Mouse (Mus musculus): ENCODE results near the gene 1600014C10Rik. TPM values are rescaled to one million over a fixed set of nuclear protein-coding genes. Genes with fewer than 3 reads are reported as not detected.

Gene 1600014C10Rik
- polyA plus RNA-seq, 1 experiment from 2014 or later: 25.0 TPM

- H3K27me3 ChIP-seq: no peaks in the 10 kb centered on the region
- ATAC-seq (no peak), DNase-seq (ENCODE audit: low read depth, low spot score) (no peak)
- CTCF ChIA-PET: interaction anchor here (0.9 to 1.0 kb wide), 2 partner anchors 9 to 10 kb away, joined by 3 read pairs; partner anchors contain the start of gene 1600014C10Rik
- TF ChIP-seq CTCF (IDR thresholded peaks at IDR 0.05): peak; percentile 54
- in situ Hi-C loops (cut with MboI; ENCODE audit: low pct_unique_long_range_greater_than_20kb): loop anchor here (5.0 kb wide), 1 partner anchor 71 kb away; no protein-coding TSS in a partner anchor
- POLR2A ChIA-PET: no interaction called here
Measured at GRCm38 (mm10) chr7:38191571-38191970, 8.6 kb downstream of the 1600014C10Rik start.

GRCm38 (mm10) chr7:38199907-38200605 lies 17.0 kb downstream of the 1600014C10Rik start:
- POLR2A ChIA-PET: interaction anchor here (1.4 to 1.5 kb wide), 2 partner anchors 15 to 17 kb away, joined by 4 to 7 read pairs; partner anchors contain the start of gene 1600014C10Rik
- ATAC-seq (no peak), DNase-seq (ENCODE audit: low read depth, low spot score) (no peak)
- CTCF ChIA-PET: interaction anchor here (1.1 to 5.0 kb wide), 12 partner anchors 12 to 70 kb away, joined by 3 to 76 read pairs (median 12); partner anchors contain the start of genes 1600014C10Rik and Plekhf1
- no peaks in the 10 kb centered on the region for H3K27me3 ChIP-seq
- in situ Hi-C loops (cut with MboI; ENCODE audit: low pct_unique_long_range_greater_than_20kb): no loop called here
- no peak for TF ChIP-seq CTCF (IDR thresholded peaks at IDR 0.05)

DNA sequence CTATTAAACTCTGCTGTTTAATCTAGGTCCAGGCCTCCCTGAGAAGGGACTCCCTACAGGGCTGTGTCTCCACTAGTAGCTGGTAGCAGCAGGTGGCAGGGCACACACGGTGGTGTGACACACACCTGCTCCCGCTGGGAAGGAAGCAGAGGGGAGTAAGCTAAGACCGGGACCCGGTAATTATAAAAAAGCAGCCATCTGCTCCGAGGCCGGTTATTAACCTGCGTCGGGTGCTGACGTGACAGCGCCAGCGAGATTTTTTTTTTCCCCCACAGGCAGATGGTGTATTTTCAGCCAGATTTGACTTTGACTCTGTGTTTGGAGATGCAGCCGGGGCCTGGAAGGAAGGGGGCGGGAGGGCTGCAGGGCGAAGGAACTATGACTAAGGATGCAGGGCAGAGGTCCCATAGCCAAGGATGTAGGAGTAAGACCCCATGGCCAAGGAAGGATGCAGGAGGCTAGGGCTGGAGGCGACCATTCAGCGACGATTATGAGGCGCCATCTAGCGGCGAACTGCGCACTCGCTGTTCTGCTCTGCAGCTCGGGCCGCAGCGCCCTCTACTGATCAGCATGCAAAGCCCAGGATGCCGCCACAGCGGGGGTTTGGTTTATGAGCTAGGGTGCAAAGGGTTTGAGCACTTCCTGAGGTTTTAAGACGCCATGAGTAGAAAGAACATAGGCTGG lies 17.7 kb downstream of the 1600014C10Rik start:
- peak; percentile 97 for ATAC-seq
- CTCF ChIA-PET: interaction anchor here (0.6 to 5.0 kb wide), 23 partner anchors 9 to 183 kb away, joined by 3 to 76 read pairs (median 8); partner anchors contain the start of genes 1600014C10Rik and Plekhf1

DNA sequence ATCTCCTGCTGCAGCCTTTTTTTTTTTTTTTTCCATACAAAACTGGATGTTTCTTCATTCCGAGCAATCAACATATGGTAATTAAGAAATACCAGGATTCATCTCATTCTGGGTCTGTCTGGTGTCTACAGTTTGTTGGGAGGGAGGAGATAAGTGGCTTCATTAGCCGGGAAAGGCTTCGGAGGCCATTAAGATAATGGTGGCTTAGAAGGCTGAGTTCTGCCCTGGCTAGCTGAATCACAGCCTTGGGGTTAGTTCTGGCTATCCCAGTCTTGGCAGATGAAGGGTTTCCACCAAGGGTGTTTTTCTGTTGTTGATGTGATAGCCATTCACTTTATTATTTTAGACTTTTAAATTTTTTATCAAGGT lies 18.3 kb downstream of the 1600014C10Rik start:
- in situ Hi-C loops (cut with MboI; ENCODE audit: low pct_unique_long_range_greater_than_20kb): no loop called here
- CTCF ChIA-PET: interaction anchor here (0.6 to 5.0 kb wide), 23 partner anchors 9 to 183 kb away, joined by 3 to 76 read pairs (median 8); partner anchors contain the start of genes 1600014C10Rik and Plekhf1
- H3K27me3 ChIP-seq: no peaks in the 10 kb centered on the region
- POLR2A ChIA-PET: interaction anchor here (0.6 to 1.5 kb wide), 3 partner anchors 16 to 266 kb away, joined by 3 to 7 read pairs (median 4); partner anchors contain the start of gene 1600014C10Rik
- ATAC-seq (no peak), DNase-seq (ENCODE audit: low read depth, low spot score) (no peak)
- no peak for TF ChIP-seq CTCF (IDR thresholded peaks at IDR 0.05)

More for the DNA sequence above, 17.7 kb downstream of the 1600014C10Rik start:
- no peak for DNase-seq (ENCODE audit: low read depth, low spot score)
- in situ Hi-C loops (cut with MboI; ENCODE audit: low pct_unique_long_range_greater_than_20kb): no loop called here
- H3K27me3 ChIP-seq: no peaks in the 10 kb centered on the region
- TF ChIP-seq CTCF (IDR thresholded peaks at IDR 0.05): peak; percentile 100
- POLR2A ChIA-PET: interaction anchor here (0.6 to 1.5 kb wide), 4 partner anchors 15 to 266 kb away, joined by 3 to 7 read pairs (median 4); partner anchors contain the start of gene 1600014C10Rik

DNA sequence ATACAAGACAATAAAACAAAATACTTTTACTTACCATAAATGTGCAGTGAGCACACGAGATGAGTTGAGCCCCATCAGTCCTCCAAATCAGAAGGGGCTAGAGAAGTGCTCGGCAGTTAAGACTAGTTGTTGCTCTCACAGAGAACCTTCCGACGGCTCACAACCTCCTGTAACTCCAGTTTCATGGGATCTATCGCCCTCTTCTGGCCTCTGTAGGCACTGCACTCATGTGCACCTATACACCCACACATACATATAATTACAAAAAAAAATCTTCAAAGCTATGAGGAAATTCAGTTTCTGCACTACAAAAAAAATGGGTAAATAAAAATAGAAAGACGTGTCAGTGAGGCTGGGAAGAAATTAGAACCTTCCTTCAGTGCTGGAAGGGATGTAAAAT lies 21.3 kb downstream of the 1600014C10Rik start:
- peak; percentile 59 for TF ChIP-seq CTCF (IDR thresholded peaks at IDR 0.05)
- in situ Hi-C loops (cut with MboI; ENCODE audit: low pct_unique_long_range_greater_than_20kb): no loop called here
- H3K27me3 ChIP-seq: no peaks in the 10 kb centered on the region
- ChIA-PET POLR2A (no interaction called here), CTCF (interaction anchor here (0.9 to 5.0 kb wide), 4 partner anchors 14 to 23 kb away, joined by 3 to 76 read pairs (median 4); partner anchors contain the start of gene 1600014C10Rik)
- DNase-seq (ENCODE audit: low read depth, low spot score): no peak
- ATAC-seq: no peak

GRCm38 (mm10) chr7:38205801-38206200 lies 22.8 kb downstream of the 1600014C10Rik start:
- ChIA-PET POLR2A (no interaction called here), CTCF (interaction anchor here (1.6 to 2.7 kb wide), 3 partner anchors 10 to 61 kb away, joined by 4 to 7 read pairs (median 5); no protein-coding TSS in a partner anchor)
- H3K27me3 ChIP-seq: no peaks in the 10 kb centered on the region
- TF ChIP-seq CTCF (IDR thresholded peaks at IDR 0.05): no peak
- in situ Hi-C loops (cut with MboI; ENCODE audit: low pct_unique_long_range_greater_than_20kb): no loop called here
- ATAC-seq (no peak), DNase-seq (ENCODE audit: low read depth, low spot score) (no peak)

DNA sequence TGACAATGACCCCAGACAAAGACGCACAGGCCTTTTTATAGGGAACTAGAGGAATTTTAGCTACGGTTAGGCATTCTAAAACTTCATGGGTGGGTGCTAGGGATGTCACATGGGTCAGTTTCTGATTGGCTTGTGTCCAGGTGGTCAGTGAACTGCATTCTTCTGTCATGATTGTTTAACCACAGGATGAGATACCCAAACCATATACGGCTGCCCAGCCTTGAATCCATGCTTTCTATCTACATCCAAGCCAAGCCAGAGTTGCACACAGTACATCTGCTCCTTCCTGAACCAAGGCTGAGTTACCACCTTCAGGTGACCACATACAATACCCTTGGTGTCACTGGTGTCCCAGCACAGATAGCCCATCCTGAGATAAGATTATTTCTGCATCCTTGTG lies 23.5 kb downstream of the 1600014C10Rik start:
- H3K27me3 ChIP-seq: no peaks in the 10 kb centered on the region
- peak; percentile 85 for ATAC-seq
- POLR2A ChIA-PET: no interaction called here
- CTCF ChIA-PET: interaction anchor here (1.6 to 2.7 kb wide), 2 partner anchors 11 to 60 kb away, joined by 4 to 7 read pairs; no protein-coding TSS in a partner anchor
- in situ Hi-C loops (cut with MboI; ENCODE audit: low pct_unique_long_range_greater_than_20kb): no loop called here
- TF ChIP-seq CTCF (IDR thresholded peaks at IDR 0.05): no peak
- peak; percentile 68 for DNase-seq (ENCODE audit: low read depth, low spot score)

DNA sequence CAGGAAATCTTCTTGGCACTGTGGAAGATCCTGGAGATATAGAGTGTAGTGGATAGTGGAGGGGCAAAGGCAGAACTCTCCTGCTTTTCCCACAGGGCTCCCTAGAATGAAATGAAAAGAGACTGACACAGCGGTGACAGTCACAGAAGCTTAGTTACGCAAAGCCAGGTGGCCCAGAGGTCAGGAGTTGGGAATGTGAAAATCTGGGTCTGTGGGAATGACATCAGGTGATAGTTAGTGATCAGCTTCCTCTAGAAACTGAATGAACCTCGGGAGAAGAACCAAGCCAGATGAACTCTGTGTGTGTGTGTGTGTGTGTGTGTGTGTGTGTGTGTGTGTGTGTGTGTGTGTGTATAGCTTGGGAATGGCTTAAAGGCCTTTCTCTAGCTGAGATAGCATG lies 26.0 kb downstream of the 1600014C10Rik start:
- ChIA-PET POLR2A (no interaction called here), CTCF (interaction anchor here (1.5 to 1.9 kb wide), 2 partner anchors 8 to 27 kb away, joined by 4 to 11 read pairs; partner anchors contain the start of gene 1600014C10Rik)
- ATAC-seq: no peak
- no peak for TF ChIP-seq CTCF (IDR thresholded peaks at IDR 0.05)
- in situ Hi-C loops (cut with MboI; ENCODE audit: low pct_unique_long_range_greater_than_20kb): no loop called here
- DNase-seq (ENCODE audit: low read depth, low spot score): no peak
- no peaks in the 10 kb centered on the region for H3K27me3 ChIP-seq

DNA sequence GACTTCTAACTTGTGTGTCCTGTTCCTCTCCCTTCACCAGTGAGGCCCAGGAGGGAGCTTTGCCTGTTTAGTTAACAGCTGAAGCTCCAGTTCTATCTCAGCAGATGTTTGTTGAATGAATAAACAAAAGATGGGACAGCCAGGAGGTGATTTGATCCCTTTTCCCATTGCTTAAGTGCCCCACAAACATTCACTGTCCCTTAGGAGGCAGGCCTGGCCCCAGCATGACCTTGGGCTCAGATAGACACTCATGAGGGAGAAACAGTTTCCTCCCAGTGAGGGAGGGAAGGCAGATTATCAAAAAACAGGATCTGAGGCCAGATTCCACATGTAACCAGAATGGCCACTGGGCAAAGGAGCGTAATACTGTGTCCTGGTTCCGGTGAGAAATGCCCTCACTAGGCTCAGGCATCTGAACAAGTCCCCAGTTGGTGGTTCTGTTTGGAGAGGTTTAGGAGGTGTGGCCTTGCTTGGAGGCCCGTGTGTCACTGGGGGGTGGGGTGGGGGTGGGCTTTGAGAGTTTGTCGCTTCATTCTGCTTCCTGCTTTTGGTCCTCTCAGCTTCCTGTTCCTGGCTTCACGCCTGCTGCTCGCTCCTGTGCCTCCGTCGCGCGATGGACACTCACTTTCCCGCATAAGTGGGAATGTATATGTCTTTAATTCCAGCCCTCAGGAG lies 26.6 kb downstream of the 1600014C10Rik start:
- H3K27me3 ChIP-seq: no peaks in the 10 kb centered on the region
- in situ Hi-C loops (cut with MboI; ENCODE audit: low pct_unique_long_range_greater_than_20kb): no loop called here
- ATAC-seq: no peak
- ChIA-PET POLR2A (no interaction called here), CTCF (interaction anchor here (1.5 to 1.9 kb wide), 2 partner anchors 8 to 27 kb away, joined by 4 to 11 read pairs; partner anchors contain the start of gene 1600014C10Rik)
- no peak for DNase-seq (ENCODE audit: low read depth, low spot score)
- no peak for TF ChIP-seq CTCF (IDR thresholded peaks at IDR 0.05)

DNA sequence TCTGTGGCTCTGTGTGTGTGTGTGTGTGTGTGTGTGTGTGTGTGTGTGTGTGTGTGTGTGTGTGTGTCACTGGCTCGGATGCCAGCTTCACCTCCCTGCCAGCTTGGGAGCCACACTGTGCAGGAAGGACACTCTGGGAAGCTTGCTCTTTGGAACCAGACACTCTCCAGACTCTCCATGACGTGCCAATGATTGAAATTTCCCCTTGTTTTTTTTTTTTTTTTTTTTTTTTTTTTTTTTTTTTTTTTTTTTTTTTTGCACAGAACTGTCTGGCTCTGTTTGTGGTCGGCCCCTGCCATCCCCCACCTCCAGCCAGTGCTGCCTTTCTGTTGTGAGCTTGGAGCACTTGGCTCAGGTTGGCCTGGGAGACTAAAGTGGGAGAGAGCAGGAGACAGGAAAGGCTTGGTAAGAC lies 29.6 kb downstream of the 1600014C10Rik start:
- no peak for TF ChIP-seq CTCF (IDR thresholded peaks at IDR 0.05)
- CTCF ChIA-PET: interaction anchor here (1.4 to 1.5 kb wide), 2 partner anchors 10 to 30 kb away, joined by 3 to 6 read pairs; partner anchors contain the start of gene 1600014C10Rik
- DNase-seq (ENCODE audit: low read depth, low spot score): no peak
- ATAC-seq: no peak
- POLR2A ChIA-PET: no interaction called here
- H3K27me3 ChIP-seq: no peaks in the 10 kb centered on the region
- in situ Hi-C loops (cut with MboI; ENCODE audit: low pct_unique_long_range_greater_than_20kb): no loop called here
